ENCODE assay signal across 40 mouse cellular contexts in genomic region chr2:140104951-140105350, GRCm38 (mm10). TPM values are rescaled to one million over a fixed set of nuclear protein-coding genes. Genes with fewer than 3 reads are reported as not detected.
DNase-seq lines count a peak whose midpoint lies in the region; TF ChIP-seq lines count a peak whose summit lies in the region.
"Had no signal": no experiment of that assay in that cellular context is flagged by ENCODE, and none has a peak within 500 bp of the region (broad histone marks: within the 10 kb centered on the region; RNA-seq: fewer than 3 reads in every experiment).

No protein-coding gene starts in this region.

- H3K79me2 ChIP-seq in myocyte (ENCODE audit: control insufficient read depth, insufficient read depth) = no peaks in the 10 kb centered on the region

- no peaks in the 10 kb centered on the region for H3K36me3 ChIP-seq in myocyte (ENCODE audit: control insufficient read depth, insufficient read depth)
- H3K36me3 ChIP-seq: embryonic facial prominence, embryonic 12.5 days; hindbrain, embryonic 13.5 days; midbrain, embryonic 12.5 days; neural tube, embryonic 13.5 days; stomach, embryonic 15.5 days had no signal

- no peak for TF ChIP-seq POLR2A in myocyte (IDR thresholded peaks at IDR 0.05; ENCODE audit: insufficient read length, low read depth)

- intact Hi-C loops in left cerebral cortex, postnatal 36 days (cut with DNase I) = no loop called here
- intact Hi-C loops in left cerebral cortex, postnatal 4 days (cut with DNase I) = no loop called here

- H3K27me3 ChIP-seq in myocyte (ENCODE audit: control insufficient read depth, insufficient read depth, insufficient read length) = no peaks in the 10 kb centered on the region
- H3K27me3 ChIP-seq: embryonic facial prominence, embryonic 12.5 days; hindbrain, embryonic 13.5 days; midbrain, embryonic 12.5 days; neural tube, embryonic 13.5 days; stomach, embryonic 15.5 days had no signal

- no peak overlapping the region for H3ac ChIP-seq in myocyte (ENCODE audit: control insufficient read depth, insufficient read length)

- peak overlapping the region; percentile 45 for H3K4me2 ChIP-seq in myocyte (ENCODE audit: low read depth)
- H3K4me2 ChIP-seq: embryonic facial prominence, embryonic 12.5 days; heart, embryonic 11.5 days; hindbrain, embryonic 13.5 days; lung, embryonic 14.5 days; midbrain, embryonic 12.5 days; neural tube, embryonic 13.5 days; stomach, embryonic 15.5 days had no signal

- DNase-seq in left cerebral cortex, postnatal 36 days (ENCODE audit: low spot score in 2 of 2) = peak; percentile 4 to 6
- DNase-seq in left cerebral cortex, postnatal 4 days = no peak
- DNase-seq in 3T3-L1 (ENCODE audit: low read depth, low spot score) = peak; percentile 72
- DNase-seq in Muller cell, postnatal 12 days (ENCODE audit: inconsistent ontology term) = peak; percentile 26
- no peak for DNase-seq in thymus, postnatal 0 days (ENCODE audit: low spot score)
- DNase-seq in retina, postnatal 1 day = no peak
- DNase-seq: adrenal gland, adult 8-10 months; cerebellum, adult 11 months; cerebellum, adult 9-10 months; embryo, embryonic 11 days; gastrocnemius, postnatal 14 days; heart, adult 18-20 months; heart, postnatal 36 days; kidney, postnatal 36 days; layer of hippocampus, postnatal 36 days; liver; lung, embryonic 14.5 days; lung, postnatal 4 days; right cerebral cortex, postnatal 25 days; thymus, postnatal 14 days had no signal

- no peak overlapping the region for H3K4me3 ChIP-seq in myocyte
- H3K4me3 ChIP-seq: embryonic facial prominence, embryonic 12.5 days; hindbrain, embryonic 13.5 days; layer of hippocampus, adult 2 months; megakaryocyte, embryonic 14.5 days; midbrain, embryonic 12.5 days; neural tube, embryonic 13.5 days; stomach, embryonic 15.5 days had no signal

TF ChIP-seq in myocyte, 11 proteins besides CTCF, POLR2A, EP300 and RAD21:
- TF ChIP-seq CEBPB (IDR thresholded peaks at IDR 0.05; ENCODE audit: insufficient read depth, poor library complexity, severe bottlenecking) = no peak
- no peak for TF ChIP-seq MYOG (IDR thresholded peaks at IDR 0.05; ENCODE audit: control insufficient read depth in 1 of 3, insufficient read depth in 1 of 3, insufficient read length in 2 of 3, low read depth in 2 of 3)
- TF ChIP-seq USF1 (IDR thresholded peaks at IDR 0.05; ENCODE audit: low read depth) = no peak
- no peak for TF ChIP-seq SRF (IDR thresholded peaks at IDR 0.05; ENCODE audit: control insufficient read depth, insufficient read length, low read depth)
- TF ChIP-seq MYOD1 (IDR thresholded peaks at IDR 0.05; ENCODE audit: control insufficient read depth in 1 of 3, insufficient read length in 2 of 3, low read depth in 2 of 3) = no peak
- no peak for TF ChIP-seq MAX (IDR thresholded peaks at IDR 0.05; ENCODE audit: low read depth)
- TF ChIP-seq TCF12 (IDR thresholded peaks at IDR 0.05; ENCODE audit: insufficient read depth, poor library complexity, severe bottlenecking) = no peak

RNA-seq across cellular contexts. Expression of gene Tasp1, which starts 38.3 kb away (rescaled TPM):
- 10 to 100 TPM; 34.5 to 37.9 TPM for total RNA-seq in left cerebral cortex, postnatal 36 days (2021)
- total RNA-seq in left cerebral cortex, postnatal 4 days (2021) = 10 to 100 TPM; 22.9 to 23.5 TPM
- 3.8 TPM for polyA plus RNA-seq in myocyte (2012; fragmentation: generic; extraction: Trizol)
- polyA plus RNA-seq in thymus, postnatal 0 days (2015; fragmentation: Nextera tagmentation; extraction: Ambion mirVana) = 44.8 and 56.1 TPM in 2 replicates

RNA-seq across cellular contexts. Expression of gene Gm17374, which starts 46.9 kb away (rescaled TPM):
- not detected for total RNA-seq in left cerebral cortex, postnatal 36 days (2021)
- not detected for total RNA-seq in left cerebral cortex, postnatal 4 days (2021)
- not detected for polyA plus RNA-seq in myocyte (2012; fragmentation: generic; extraction: Trizol)
- polyA plus RNA-seq in thymus, postnatal 0 days (2015; fragmentation: Nextera tagmentation; extraction: Ambion mirVana) = not detected in 2 replicates
- total RNA-seq: adrenal gland, adult 8-10 months; gastrocnemius, postnatal 14 days; heart, adult 18-20 months; heart, postnatal 36 days; layer of hippocampus, adult 2 months; layer of hippocampus, postnatal 36 days; MEL; midbrain, postnatal 0 days had no signal
- polyA plus RNA-seq: activated CD4-positive, CD25-positive, alpha-beta regulatory T cell, adult 4 months; embryonic facial prominence, embryonic 12.5 days; forebrain, embryonic 11.5 days; forebrain, embryonic 16.5 days; heart, embryonic 11.5 days; heart, embryonic 16.5 days; hindbrain, embryonic 13.5 days; intestine, postnatal 0 days; kidney, embryonic 16.5 days; limb, embryonic 11.5 days; liver, embryonic 14.5 days; lung, embryonic 14.5 days; midbrain, embryonic 12.5 days; midbrain, postnatal 0 days; neural tube, embryonic 13.5 days; stomach, embryonic 15.5 days; urinary bladder, adult 2 months had no signal

Comparison
In these comparisons a context has a peak if more than half of its experiments do, and no peak if none do; other contexts are left out.
1. DNase-seq: peak in left cerebral cortex, postnatal 36 days (2 of 2), 3T3-L1 (single experiment) and Muller cell, postnatal 12 days (single experiment); none in left cerebral cortex, postnatal 4 days (single experiment), thymus, postnatal 0 days (single experiment) and retina, postnatal 1 day (single experiment).